Mouse (Mus musculus): Measurements from ENCODE around the gene Tmem222. TPM values are rescaled to one million over a fixed set of nuclear protein-coding genes. Genes with fewer than 3 reads are reported as not detected.

Gene Tmem222
- polyA plus RNA-seq, 1 experiment from 2014 or later = 103 TPM

DNA sequence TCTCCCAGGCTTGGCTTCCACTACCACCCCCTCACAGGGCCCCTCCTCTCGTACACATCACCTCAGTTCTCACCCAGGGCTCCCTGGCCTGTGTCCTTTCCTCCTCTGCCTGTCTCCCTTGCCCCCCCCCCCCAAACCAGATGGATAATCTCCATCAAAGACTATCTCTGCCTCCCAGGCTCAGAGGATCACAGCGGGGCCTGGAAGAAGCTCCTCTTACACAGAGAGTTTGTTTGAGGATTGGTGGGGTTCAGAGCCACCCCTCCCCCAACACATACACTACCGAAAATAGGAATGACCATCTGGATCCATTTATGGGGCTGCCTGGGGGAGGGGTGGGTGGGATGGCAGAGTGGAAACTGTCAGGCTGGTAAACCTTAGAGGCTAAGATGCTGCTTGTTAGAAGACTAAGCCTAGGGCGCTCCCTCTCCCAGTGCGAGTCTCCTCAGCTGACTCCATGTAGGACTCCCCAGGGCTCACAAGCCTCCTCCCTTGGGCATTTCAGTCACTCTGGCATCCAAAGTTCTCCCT is 4.4 kb upstream of the Tmem222 start:
- no peak overlapping the region for H3K4me2 ChIP-seq (replicated peaks)
- H3K9me3 ChIP-seq = no peaks in the 10 kb centered on the region
- ATAC-seq = peak; percentile 51; the same call in 1 of the 2 replicates
- 34% methylated on average over 5 of the region's 5 CpGs for WGBS
- H3K27me3 ChIP-seq = no peaks in the 10 kb centered on the region
- peaks cover 25% of the 10 kb centered on the region for H3K4me1 ChIP-seq (replicated peaks)
- no peak overlapping the region for H3K4me3 ChIP-seq (replicated peaks)
- H3K36me3 ChIP-seq = no peaks in the 10 kb centered on the region
- H3K9ac ChIP-seq (replicated peaks) = no peak overlapping the region
- H3K27ac ChIP-seq = peak overlapping the region; percentile 63

DNA sequence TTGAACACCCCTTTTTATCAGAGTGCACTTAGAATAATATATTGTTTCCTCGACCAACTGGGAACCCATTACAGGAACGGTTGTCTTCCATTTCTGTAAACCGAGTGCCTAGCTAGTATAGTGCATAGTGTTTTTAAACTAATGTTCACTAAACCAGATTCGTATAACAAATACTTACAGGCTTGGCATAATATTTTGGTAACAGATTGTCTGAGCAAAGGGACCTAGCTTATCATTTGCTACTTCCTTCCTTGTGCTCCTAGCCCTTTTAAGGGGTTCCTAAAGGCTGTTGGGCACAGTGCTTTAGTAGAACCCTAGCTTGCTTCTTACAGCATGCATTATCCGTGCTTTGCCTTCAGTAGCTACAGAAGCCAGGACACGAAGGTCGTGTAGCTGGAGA is 3.9 kb upstream of the Tmem222 start:
- Histone ChIP-seq H3K36me3 (no peaks in the 10 kb centered on the region), H3K27ac (peak overlapping the region; percentile 63), H3K4me2 (replicated peaks) (no peak overlapping the region), H3K4me3 (replicated peaks) (no peak overlapping the region), H3K4me1 (replicated peaks) (peaks cover 28% of the 10 kb centered on the region), H3K9me3 (no peaks in the 10 kb centered on the region), H3K9ac (replicated peaks) (no peak overlapping the region), H3K27me3 (no peaks in the 10 kb centered on the region)
- ATAC-seq = no peak
- 49% methylated on average over 7 of the region's 7 CpGs for WGBS

DNA sequence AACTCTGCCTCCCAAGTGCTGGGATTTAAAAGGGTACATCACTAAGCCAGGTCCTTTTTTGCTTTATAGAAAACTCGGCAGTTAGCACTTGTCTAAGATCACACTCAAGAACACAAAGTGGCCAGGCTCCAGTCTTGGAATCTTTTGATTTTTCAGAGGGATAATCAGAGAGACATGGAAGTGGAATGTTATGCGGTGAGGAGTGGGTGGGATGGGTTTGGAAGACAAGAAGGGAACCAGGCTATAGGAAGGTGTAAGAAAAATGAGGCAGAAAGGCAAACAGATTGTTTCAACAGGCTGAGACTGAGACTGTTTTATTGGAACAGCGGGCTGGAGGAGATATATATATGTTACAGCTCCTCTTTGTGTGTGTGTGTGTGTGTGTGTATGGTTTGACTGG is 890 bp upstream of the Tmem222 start:
- Histone ChIP-seq H3K9me3 (no peaks in the 10 kb centered on the region), H3K4me1 (replicated peaks) (peaks cover 46% of the 10 kb centered on the region), H3K4me2 (replicated peaks) (peak overlapping the region; percentile 73), H3K27ac (peak overlapping the region; percentile 90), H3K36me3 (no peaks in the 10 kb centered on the region), H3K27me3 (no peaks in the 10 kb centered on the region), H3K4me3 (replicated peaks) (no peak overlapping the region), H3K9ac (replicated peaks) (no peak overlapping the region)
- ATAC-seq = no peak
- 86% methylated on average over 3 of the region's 3 CpGs for WGBS

DNA sequence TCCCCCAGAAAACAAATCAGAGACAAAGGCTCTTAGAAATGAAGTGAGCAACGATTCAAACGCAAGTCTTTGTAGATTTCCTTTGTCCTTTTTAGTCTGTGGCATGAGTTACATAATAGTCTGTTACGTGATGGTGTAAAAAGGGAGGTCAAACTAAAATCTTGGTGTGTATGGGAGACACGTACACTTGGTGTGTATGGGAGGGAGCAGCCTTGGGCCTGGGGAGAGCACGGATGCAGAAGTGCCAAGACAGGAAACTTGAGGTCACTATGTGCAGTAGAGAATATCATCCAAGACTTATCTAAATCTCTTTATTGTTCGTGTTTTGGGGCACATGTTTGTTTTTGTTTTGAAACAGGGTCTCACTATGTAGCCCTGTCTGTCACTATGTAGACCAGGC is 475 bp upstream of the Tmem222 start:
- H3K4me2 ChIP-seq (replicated peaks) = peak overlapping the region; percentile 73
- no peaks in the 10 kb centered on the region for H3K27me3 ChIP-seq
- H3K27ac ChIP-seq = peak overlapping the region; percentile 90
- no peaks in the 10 kb centered on the region for H3K36me3 ChIP-seq
- peak; percentile 41; the same call in 1 of the 2 replicates for ATAC-seq
- H3K9ac ChIP-seq (replicated peaks) = peak overlapping the region; percentile 88
- H3K9me3 ChIP-seq = no peaks in the 10 kb centered on the region
- peaks cover 45% of the 10 kb centered on the region for H3K4me1 ChIP-seq (replicated peaks)
- peak overlapping the region; percentile 80 for H3K4me3 ChIP-seq (replicated peaks)
- WGBS = 30% methylated on average over 6 of the region's 6 CpGs

DNA sequence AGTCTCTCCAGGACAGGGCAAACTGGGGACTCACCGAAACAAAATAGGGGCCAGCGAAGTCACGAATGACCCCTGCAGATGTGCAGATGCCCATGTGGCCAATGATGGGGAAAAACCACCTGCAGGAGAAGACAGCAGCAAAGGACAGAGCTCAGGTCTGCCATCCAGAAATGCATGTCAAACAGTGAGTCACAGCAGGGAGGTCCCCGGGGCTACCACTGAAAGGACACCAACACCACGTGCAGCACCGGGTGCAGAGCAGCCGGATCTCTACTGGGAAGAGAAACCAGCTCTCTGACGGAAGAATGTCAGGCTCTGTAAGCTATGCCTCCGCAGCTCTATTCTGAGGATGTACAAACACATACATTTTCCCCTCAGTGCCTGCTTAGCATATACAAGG is 6.7 kb downstream of the Tmem222 start:
- 91% methylated on average over 9 of the region's 9 CpGs for WGBS
- peaks cover 51% of the 10 kb centered on the region for H3K36me3 ChIP-seq

DNA sequence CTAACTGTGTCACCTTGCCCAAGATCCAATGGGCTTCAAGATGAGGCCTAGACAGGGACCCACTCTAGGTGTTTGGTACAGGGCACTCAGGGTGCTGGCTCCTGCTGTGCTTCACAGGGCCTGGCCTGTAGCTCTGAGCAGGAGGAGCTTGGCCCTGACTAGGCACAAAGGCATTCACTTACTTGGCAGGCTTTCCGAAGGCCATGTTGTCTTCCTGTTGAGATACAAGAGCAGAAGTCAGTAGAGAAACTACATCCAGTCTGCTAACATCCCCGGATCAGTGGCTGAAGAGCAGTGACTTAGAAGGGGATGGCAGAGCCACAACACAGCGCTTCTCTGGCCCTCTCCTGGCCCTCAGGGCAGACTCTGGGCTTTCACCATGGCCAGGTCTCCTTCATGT is 8.0 kb downstream of the Tmem222 start:
- Histone ChIP-seq H3K9me3 (0 out of 2 replicates have a peak, but pooled peaks cover 1% of the 10 kb centered on the region), H3K4me3 (replicated peaks) (no peak overlapping the region), H3K4me1 (replicated peaks) (no peaks in the 10 kb centered on the region), H3K36me3 (peaks cover 64% of the 10 kb centered on the region), H3K27me3 (no peaks in the 10 kb centered on the region), H3K27ac (no peak overlapping the region), H3K4me2 (replicated peaks) (no peak overlapping the region), H3K9ac (replicated peaks) (no peak overlapping the region)
- WGBS = 95% methylated on average over 3 of the region's 3 CpGs
- ATAC-seq = no peak

More for the DNA sequence above, 6.7 kb downstream of the Tmem222 start:
- no peaks in the 10 kb centered on the region for H3K9me3 ChIP-seq
- H3K4me3 ChIP-seq (replicated peaks) = no peak overlapping the region
- no peak overlapping the region for H3K4me2 ChIP-seq (replicated peaks)
- no peak overlapping the region for H3K9ac ChIP-seq (replicated peaks)
- H3K4me1 ChIP-seq (replicated peaks) = peaks cover 12% of the 10 kb centered on the region
- no peak overlapping the region for H3K27ac ChIP-seq
- ATAC-seq = no peak
- no peaks in the 10 kb centered on the region for H3K27me3 ChIP-seq

DNA sequence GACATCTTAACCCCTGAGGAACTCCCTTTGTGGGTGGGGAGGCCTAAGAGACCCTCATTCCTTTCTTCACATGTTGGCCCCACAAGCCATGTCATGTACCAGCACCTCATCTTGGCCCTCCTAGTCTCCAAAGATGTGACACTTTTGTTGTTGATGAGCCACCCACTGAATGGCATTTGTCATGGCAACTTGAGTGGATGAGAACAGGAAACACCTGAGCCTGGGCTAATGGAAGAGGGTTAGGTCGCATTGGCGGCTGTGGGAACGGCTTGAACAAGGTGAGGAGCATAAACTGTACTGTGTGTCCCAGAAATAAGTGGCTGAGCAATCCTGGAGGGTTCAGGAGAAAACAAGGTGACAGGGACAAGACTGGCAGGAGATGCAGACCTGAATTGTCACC is 8.7 kb downstream of the Tmem222 start:
- no peak for ATAC-seq
- Histone ChIP-seq H3K4me1 (replicated peaks) (no peaks in the 10 kb centered on the region), H3K27me3 (no peaks in the 10 kb centered on the region), H3K27ac (no peak overlapping the region), H3K9me3 (0 out of 2 replicates have a peak, but pooled peaks cover 7% of the 10 kb centered on the region), H3K4me2 (replicated peaks) (no peak overlapping the region), H3K4me3 (replicated peaks) (no peak overlapping the region), H3K36me3 (peaks cover 71% of the 10 kb centered on the region), H3K9ac (replicated peaks) (no peak overlapping the region)
- WGBS = 95% methylated on average over 3 of the region's 3 CpGs

DNA sequence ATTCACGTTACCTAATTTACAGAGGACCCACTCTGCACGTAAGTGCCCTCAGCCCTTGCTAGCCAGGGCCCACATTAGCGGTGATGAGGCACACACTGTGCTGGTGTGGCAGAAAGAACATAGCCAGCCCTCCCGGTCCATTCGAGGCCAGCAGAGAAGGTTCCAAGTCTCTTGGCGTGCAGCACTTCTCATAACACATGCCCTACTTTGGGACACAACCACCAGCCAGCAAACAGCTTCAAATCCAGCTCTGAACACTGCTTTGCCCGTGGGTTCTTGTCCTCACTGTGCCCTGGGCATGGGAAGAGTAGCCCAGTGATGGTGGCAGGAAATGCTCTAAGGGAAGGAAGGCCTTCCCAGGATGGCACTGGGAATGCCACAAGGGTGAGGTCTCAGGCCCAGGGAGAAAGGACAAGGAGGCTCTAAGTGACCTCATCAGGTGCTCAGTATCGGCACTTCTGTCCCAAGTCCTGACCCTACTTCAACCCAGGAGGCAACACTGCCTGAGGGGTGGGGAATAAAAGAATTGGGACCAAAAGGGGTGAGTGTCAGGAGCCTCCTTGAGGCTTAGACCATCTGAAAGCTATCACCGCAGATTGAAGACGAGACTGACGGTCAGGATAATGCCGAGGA is 11.2 kb downstream of the Tmem222 start:
- H3K9ac ChIP-seq (replicated peaks) = no peak overlapping the region
- H3K27me3 ChIP-seq = no peaks in the 10 kb centered on the region
- peaks cover 81% of the 10 kb centered on the region for H3K36me3 ChIP-seq
- H3K4me1 ChIP-seq (replicated peaks) = no peaks in the 10 kb centered on the region
- ATAC-seq = no peak
- WGBS = 96% methylated on average over 12 of the region's 12 CpGs
- H3K4me2 ChIP-seq (replicated peaks) = no peak overlapping the region
- H3K27ac ChIP-seq = no peak overlapping the region
- no peak overlapping the region for H3K4me3 ChIP-seq (replicated peaks)
- 0 out of 2 replicates have a peak, but pooled peaks cover 7% of the 10 kb centered on the region for H3K9me3 ChIP-seq

DNA sequence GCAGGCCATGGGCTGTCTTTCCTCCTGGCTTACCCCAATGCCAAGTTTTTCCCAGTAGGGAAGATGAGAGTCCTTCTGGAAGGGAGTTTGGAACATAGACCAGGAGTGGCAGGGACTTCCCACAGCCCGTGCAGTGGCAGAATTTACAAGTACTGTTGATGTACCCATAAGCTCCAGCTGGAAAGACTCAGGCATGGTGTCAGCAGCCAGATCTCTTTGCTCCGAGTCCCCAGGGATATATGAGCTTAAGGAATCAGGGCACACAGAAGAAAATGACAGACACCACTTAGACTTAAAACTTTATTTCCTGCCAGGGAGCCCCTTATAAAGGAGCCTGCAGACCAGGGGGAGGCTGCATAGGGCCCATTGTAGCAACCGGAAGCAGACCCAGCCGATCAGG is 11.8 kb downstream of the Tmem222 start:
- WGBS = 95% methylated on average over 4 of the region's 4 CpGs
- Histone ChIP-seq H3K4me2 (replicated peaks) (no peak overlapping the region), H3K9ac (replicated peaks) (no peak overlapping the region), H3K9me3 (0 out of 2 replicates have a peak, but pooled peaks cover 7% of the 10 kb centered on the region), H3K36me3 (peaks cover 77% of the 10 kb centered on the region), H3K4me3 (replicated peaks) (no peak overlapping the region), H3K4me1 (replicated peaks) (no peaks in the 10 kb centered on the region), H3K27ac (no peak overlapping the region), H3K27me3 (no peaks in the 10 kb centered on the region)
- ATAC-seq = no peak

DNA sequence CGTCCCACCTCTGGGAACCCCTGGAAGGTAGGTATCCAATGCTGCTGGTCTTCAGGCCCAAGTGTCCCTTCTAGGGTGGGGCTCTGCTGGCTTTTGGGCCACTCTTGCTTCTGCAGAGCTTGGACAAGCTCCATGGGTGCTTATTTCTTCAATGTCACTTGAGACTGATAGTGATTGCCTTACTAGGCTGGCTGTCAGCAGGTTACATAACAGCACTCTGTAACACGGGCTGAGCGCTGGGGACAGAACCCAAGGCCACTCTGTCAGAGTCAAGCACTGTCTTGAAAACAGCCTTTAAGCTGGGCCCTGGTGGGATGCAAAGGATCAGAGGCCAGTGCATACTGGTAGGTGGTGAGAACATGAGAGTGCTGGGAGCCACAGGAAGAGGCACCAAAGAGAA is 12.3 kb downstream of the Tmem222 start:
- no peak overlapping the region for H3K9ac ChIP-seq (replicated peaks)
- H3K9me3 ChIP-seq = 0 out of 2 replicates have a peak, but pooled peaks cover 7% of the 10 kb centered on the region
- peaks cover 74% of the 10 kb centered on the region for H3K36me3 ChIP-seq
- 96% methylated on average over 3 of the region's 3 CpGs for WGBS
- H3K27me3 ChIP-seq = no peaks in the 10 kb centered on the region
- H3K4me3 ChIP-seq (replicated peaks) = no peak overlapping the region
- no peak overlapping the region for H3K27ac ChIP-seq
- no peak for ATAC-seq
- no peak overlapping the region for H3K4me2 ChIP-seq (replicated peaks)
- H3K4me1 ChIP-seq (replicated peaks) = no peaks in the 10 kb centered on the region

DNA sequence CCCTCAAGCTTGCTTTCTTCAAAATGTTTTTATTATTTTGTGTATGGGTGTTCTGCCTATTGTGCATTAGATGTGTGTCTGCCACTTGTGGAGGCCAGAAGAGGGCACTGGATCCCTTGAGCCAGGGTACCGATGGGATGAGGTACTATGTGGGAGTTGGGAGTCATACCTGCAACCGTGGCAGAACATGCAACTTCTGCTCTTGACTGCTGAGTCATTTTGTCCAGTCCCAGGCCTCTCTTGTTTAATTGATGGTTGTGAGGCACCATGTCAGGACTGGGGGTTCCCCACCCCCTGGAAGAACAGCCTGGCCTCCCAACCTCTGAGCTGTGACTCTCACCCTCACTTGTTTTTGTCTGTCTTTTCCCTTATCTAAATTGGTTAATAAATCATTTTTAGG is 13.0 kb downstream of the Tmem222 start:
- WGBS = 100% methylated on average over 2 of the region's 2 CpGs
- 0 out of 2 replicates have a peak, but pooled peaks cover 7% of the 10 kb centered on the region for H3K9me3 ChIP-seq
- no peak overlapping the region for H3K4me3 ChIP-seq (replicated peaks)
- no peak overlapping the region for H3K4me2 ChIP-seq (replicated peaks)
- ATAC-seq = no peak
- H3K9ac ChIP-seq (replicated peaks) = no peak overlapping the region
- H3K4me1 ChIP-seq (replicated peaks) = no peaks in the 10 kb centered on the region
- no peaks in the 10 kb centered on the region for H3K27me3 ChIP-seq
- no peak overlapping the region for H3K27ac ChIP-seq
- H3K36me3 ChIP-seq = peaks cover 67% of the 10 kb centered on the region

DNA sequence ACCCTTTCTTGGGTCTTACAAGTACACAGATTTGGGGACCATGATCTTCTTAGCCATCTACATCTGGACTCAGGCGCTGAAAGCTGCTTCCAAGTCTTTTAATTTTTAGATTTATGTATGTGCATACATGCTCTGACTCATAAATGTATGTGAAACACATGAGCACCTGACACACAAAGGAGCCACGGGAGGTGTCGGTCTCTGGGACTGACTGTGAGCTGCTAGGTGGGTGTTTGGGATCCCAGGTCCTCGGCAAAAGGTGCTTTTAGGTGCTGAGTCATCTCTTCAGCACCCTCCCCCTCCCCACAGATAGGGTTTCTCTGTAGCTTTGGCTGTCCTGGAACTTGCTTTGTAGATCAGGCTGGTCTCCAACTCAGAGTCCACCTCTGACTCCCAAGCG is 13.8 kb downstream of the Tmem222 start:
- peaks cover 59% of the 10 kb centered on the region for H3K36me3 ChIP-seq

More for the DNA sequence above, 13.8 kb downstream of the Tmem222 start:
- Histone ChIP-seq H3K4me2 (replicated peaks) (no peak overlapping the region), H3K27ac (no peak overlapping the region), H3K4me3 (replicated peaks) (no peak overlapping the region), H3K9me3 (0 out of 2 replicates have a peak, but pooled peaks cover 7% of the 10 kb centered on the region), H3K4me1 (replicated peaks) (no peaks in the 10 kb centered on the region), H3K9ac (replicated peaks) (no peak overlapping the region), H3K27me3 (no peaks in the 10 kb centered on the region)
- no peak for ATAC-seq
- 98% methylated on average over 5 of the region's 5 CpGs for WGBS

Data from midbrain, embryonic 13.5 days (tissue).